Mouse (Mus musculus): ENCODE results near the gene Csk.

The Csk gene

GRCm38 (mm10) chr9:57604875-57605274 is 48.6 kb downstream of the Csk start:
- no peak for DNase-seq (ENCODE audit: low read depth, low spot score)

- no peak for DNase-seq (ENCODE audit: low read depth, low spot score)
Observed at GRCm38 (mm10) chr9:57602098-57602497, 51.3 kb downstream of the Csk start.

- no peak for DNase-seq (ENCODE audit: low read depth, low spot score)
Observed at GRCm38 (mm10) chr9:57601353-57601706, 52.1 kb downstream of the Csk start.

GRCm38 (mm10) chr9:57600620-57601352 is 52.6 kb downstream of the Csk start:
- peak; percentile 46 for DNase-seq (ENCODE audit: low read depth, low spot score)

GRCm38 (mm10) chr9:57598851-57599563 is 54.4 kb downstream of the Csk start:
- DNase-seq (ENCODE audit: low read depth, low spot score), result no peak

GRCm38 (mm10) chr9:57597929-57598382 is 55.5 kb downstream of the Csk start:
- DNase-seq (ENCODE audit: low read depth, low spot score), result no peak

- no peak for DNase-seq (ENCODE audit: low read depth, low spot score)
Observed at GRCm38 (mm10) chr9:57597265-57597664, 56.2 kb downstream of the Csk start.

- no peak for DNase-seq (ENCODE audit: low read depth, low spot score)
Observed at GRCm38 (mm10) chr9:57594174-57594509, 59.3 kb downstream of the Csk start.

GRCm38 (mm10) chr9:57593454-57594173 is 59.8 kb downstream of the Csk start:
- DNase-seq (ENCODE audit: low read depth, low spot score), result no peak

- peak; percentile 44 for DNase-seq (ENCODE audit: low read depth, low spot score)
Observed at GRCm38 (mm10) chr9:57590726-57591125, 62.7 kb downstream of the Csk start.

- DNase-seq (ENCODE audit: low read depth, low spot score), result peak; percentile 92
Observed at GRCm38 (mm10) chr9:57589224-57590126, 64.0 kb downstream of the Csk start, which contains the start of gene Ulk3. Ulk3 (plus strand) TSS chr9:57589452.

GRCm38 (mm10) chr9:57584991-57585390 is 68.4 kb downstream of the Csk start:
- no peak for DNase-seq (ENCODE audit: low read depth, low spot score)

- DNase-seq (ENCODE audit: low read depth, low spot score), result no peak
Observed at GRCm38 (mm10) chr9:57577144-57577849, 76.1 kb downstream of the Csk start.

All from ZHBTc4 (cell line).